Mouse (Mus musculus): ENCODE data around the gene Gm21969. TPM values are rescaled to one million over a fixed set of nuclear protein-coding genes. Genes with fewer than 3 reads are reported as not detected.

Gene Gm21969
- polyA plus RNA-seq, 1 experiment = not detected

- Histone ChIP-seq H3K27ac (ENCODE audit: insufficient read depth, low read depth, low read length) (no peak overlapping the region), H3K4me1 (ENCODE audit: control insufficient read depth, insufficient read depth, low read length) (no peaks in the 10 kb centered on the region), H3K4me3 (ENCODE audit: insufficient read depth, low read length) (no peak overlapping the region)
- no peak for TF ChIP-seq POLR2A (IDR thresholded peaks at IDR 0.05; ENCODE audit: borderline replicate concordance, low read depth, low read length)
- no peak for TF ChIP-seq CTCF (IDR thresholded peaks at IDR 0.05; ENCODE audit: low read depth, low read length)
Measured at GRCm38 (mm10) chr4:139710467-139711334, 107.7 kb downstream of the Gm21969 start.

Other genes with a start within 250 kb of the Gm21969 start
- 9.5 and 10.7 TPM in 2 replicates for gene Iffo2, start 72.6 kb upstream of the Gm21969 start, polyA plus RNA-seq (2012; ENCODE audit: insufficient read depth, insufficient read length, missing spikeins)
- 13.3 and 13.8 TPM in 2 replicates for gene Aldh4a1, start 19.7 kb downstream of the Gm21969 start, polyA plus RNA-seq (2012; ENCODE audit: insufficient read depth, insufficient read length, missing spikeins)
- not detected in 2 replicates for gene Tas1r2, start 50.4 kb downstream of the Gm21969 start, polyA plus RNA-seq (2012; ENCODE audit: insufficient read depth, insufficient read length, missing spikeins)
- not detected in 2 replicates for gene Pax7, start 230.3 kb downstream of the Gm21969 start, polyA plus RNA-seq (2012; ENCODE audit: insufficient read depth, insufficient read length, missing spikeins)

All from bone marrow macrophage, adult 2 months (primary cell).